Mouse (Mus musculus): ENCODE measurements around the gene Lancl1. TPM values are rescaled to one million over a fixed set of nuclear protein-coding genes. Genes with fewer than 3 reads are reported as not detected.
A peak's percentile ranks its signal among the peaks of the same experiment; 100 is the strongest.

Lancl1 gene
- total RNA-seq, 2 experiments from 2014 or later, result 196 to 205 TPM

DNA sequence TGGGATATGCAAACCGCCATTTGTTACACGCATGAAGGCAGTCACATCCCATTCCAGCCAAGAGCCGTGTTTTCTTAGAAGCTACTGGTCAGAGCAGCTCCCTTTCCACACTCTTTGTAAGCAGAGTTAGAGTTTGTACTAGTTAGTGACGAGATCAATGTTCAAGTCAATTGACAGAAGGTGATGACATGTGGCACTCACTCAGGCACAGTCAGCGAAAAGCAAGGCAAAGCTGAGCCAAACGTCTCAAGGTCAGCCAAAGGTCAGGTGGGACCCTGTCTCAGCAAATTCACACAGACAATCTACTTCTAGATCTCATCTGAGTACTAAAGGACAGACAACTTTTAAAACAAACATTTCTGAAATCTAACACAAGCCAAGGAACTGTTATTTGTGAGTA is 36.4 kb downstream of the Lancl1 start:
- Histone ChIP-seq H3K4me3 (no peak overlapping the region), H3K27ac (no peak overlapping the region)
- TF ChIP-seq CTCF (conservative IDR thresholded peaks at IDR 0.05), result no peak
- DNase-seq (ENCODE audit: low spot score in 2 of 2), result no peak

DNA sequence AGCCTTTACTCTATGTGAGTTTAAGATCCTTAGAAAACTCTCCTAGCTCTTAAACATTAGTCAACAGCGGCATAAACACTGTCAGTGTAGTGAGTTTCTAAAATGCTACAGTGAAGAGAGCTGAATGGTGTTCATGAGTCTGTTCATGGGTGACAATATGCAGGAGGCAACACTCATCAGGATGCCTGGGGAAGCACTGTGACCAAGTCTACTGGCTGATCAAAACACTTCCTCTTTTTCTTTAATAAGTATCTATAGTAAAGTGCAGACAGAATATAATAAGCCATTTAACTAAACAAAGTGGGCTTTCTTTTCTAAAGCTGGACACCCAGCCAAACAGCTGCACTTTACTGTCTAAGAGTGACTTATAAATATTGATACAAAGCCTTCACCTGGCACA is 37.3 kb downstream of the Lancl1 start:
- no peak for DNase-seq (ENCODE audit: low spot score in 2 of 2)
- no peak for TF ChIP-seq CTCF (conservative IDR thresholded peaks at IDR 0.05)
- no peak overlapping the region for H3K27ac ChIP-seq

DNA sequence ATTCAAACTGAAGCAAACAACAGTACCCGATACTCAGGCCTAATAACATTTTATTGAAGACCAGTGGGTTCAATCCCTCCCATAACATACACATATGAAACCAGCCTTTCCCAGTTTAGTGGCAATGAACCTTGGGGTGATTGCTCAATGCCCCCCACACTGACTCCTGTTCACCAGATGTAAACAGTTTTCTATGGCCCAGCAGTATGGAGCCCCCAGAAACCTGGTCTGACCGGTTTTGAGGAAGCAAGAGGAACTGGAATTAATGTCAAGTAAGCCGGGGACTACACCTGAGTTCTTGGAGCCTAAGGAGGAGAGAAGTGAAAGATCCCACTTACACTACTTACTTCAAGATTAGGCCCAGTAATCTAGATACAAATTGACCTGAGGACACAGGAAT is 38.2 kb downstream of the Lancl1 start:
- Histone ChIP-seq H3K4me3 (no peak overlapping the region), H3K27ac (no peak overlapping the region)
- TF ChIP-seq CTCF (conservative IDR thresholded peaks at IDR 0.05), result no peak
- DNase-seq (ENCODE audit: low spot score in 2 of 2), result no peak

More for the DNA sequence above, 37.3 kb downstream of the Lancl1 start:
- H3K4me3 ChIP-seq, result no peak overlapping the region

DNA sequence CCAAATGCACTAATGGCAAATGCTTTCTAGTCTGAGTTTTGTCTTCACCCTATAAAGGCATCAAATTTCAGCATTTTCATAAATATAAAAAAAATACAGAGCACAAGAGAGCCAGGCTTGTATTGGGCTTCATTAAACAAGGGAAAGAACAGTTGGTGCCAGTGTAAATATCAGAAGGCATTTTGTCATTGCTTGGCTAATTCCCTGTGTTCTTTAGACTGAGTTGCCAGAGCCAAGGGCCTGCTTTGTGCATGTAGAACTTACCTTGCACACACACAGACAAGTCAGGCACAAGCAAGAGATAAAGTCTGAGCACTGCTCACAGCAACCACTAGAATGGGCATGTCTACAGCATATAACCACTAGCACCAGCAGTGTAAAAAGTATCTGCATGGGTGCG is 40.1 kb downstream of the Lancl1 start:
- Histone ChIP-seq H3K4me3 (no peak overlapping the region), H3K27ac (peak overlapping the region; percentile 48; the same call in 1 of the 2 replicates)
- TF ChIP-seq CTCF (conservative IDR thresholded peaks at IDR 0.05), result no peak
- DNase-seq (ENCODE audit: low spot score in 2 of 2), result no peak

DNA sequence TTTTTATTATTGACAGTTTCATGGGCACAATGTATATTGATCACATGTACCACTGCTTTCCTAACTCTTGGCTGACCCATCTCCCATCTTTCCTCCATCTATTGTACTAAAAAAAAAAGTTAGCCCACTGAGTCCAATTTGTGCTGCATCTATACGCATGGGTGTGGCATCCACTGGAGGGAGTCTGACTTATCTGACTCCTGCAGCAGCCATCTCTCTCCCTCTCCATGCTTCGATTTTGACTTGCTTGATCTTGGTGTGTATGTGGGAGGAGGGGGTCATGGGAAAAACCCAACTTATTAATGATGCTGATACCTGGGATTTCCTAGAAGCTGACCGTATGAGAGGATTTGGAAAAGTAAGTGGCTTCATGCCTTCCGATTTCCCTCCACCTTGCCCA is 40.5 kb downstream of the Lancl1 start:
- peak overlapping the region; percentile 48; the same call in 1 of the 2 replicates for H3K27ac ChIP-seq
- H3K4me3 ChIP-seq, result no peak overlapping the region
- no peak for TF ChIP-seq CTCF (conservative IDR thresholded peaks at IDR 0.05)
- no peak for DNase-seq (ENCODE audit: low spot score in 2 of 2)

DNA sequence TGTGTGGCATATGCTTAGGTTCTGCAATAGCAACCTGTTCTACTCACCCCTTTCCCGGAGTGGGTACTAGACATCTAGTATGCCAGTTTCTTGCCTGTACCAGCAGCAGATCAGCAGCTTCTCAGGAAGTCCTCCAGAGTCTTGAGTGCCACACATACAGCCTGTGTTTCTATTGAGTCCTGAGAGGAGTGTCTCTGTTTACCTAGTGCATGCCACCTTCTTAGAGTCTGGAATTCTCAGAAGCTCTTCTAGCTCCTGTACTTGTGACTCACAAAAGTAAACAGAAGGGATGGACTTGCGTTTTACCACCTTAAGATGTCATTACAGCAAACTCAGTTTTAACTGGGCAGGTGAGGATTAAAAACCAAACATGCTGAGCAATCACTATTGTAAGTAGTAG is 41.9 kb downstream of the Lancl1 start:
- no peak overlapping the region for H3K4me3 ChIP-seq
- no peak for TF ChIP-seq CTCF (conservative IDR thresholded peaks at IDR 0.05)
- H3K27ac ChIP-seq, result no peak overlapping the region
- no peak for DNase-seq (ENCODE audit: low spot score in 2 of 2)

DNA sequence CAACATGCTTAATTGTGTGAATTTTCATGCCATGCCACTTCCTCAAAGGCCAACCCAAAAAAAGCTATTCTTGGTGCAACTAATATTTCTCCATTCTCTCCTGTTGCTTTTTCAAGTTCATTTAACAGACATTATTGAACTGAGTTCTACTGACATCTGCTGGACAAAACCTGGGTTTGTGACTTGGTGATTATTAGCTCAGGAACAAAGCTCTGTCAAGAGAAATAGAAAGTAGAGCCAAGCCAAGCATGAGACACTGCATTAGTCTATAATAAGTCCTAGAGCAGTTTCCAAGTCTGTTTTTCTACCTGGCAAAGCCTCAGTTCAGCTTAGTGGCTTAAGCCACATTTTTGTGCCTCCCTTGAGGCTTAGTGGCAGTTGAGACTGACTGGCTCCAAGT is 45.9 kb downstream of the Lancl1 start:
- TF ChIP-seq CTCF (conservative IDR thresholded peaks at IDR 0.05), result peak; percentile 80
- no peak overlapping the region for H3K4me3 ChIP-seq
- peak; percentile 21 to 39 for DNase-seq (ENCODE audit: low spot score in 2 of 2)
- H3K27ac ChIP-seq, result no peak overlapping the region

DNA sequence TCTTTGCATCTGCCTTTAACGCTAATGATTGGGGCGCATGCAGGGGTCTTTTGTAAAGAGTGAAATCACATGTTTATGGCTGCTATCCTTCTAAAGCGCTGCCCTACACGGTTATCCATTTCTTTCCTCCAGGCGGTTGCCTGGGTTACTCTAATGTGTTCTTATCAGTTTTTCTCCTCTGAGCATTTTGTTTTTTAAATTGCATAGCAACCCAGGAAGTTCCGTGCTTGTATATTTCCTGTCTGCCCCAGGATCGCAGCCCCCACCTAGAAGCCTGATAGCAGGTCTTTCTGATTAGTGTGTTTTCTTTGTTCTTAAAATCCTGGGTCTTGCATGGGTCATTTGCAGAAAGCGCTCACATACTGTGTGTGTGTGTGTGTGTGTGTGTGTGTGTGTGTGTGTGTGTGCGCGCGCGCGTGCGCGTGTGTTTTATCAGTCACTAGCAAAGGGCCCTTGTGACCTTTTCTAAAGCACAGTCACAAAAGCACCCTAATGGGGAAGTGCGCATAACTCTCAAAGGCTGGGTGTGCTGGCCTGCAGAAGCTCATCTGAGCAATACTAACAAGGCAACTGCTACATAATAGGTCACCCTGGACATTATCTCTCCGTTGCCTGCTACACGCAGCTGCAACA is 51.0 kb downstream of the Lancl1 start:
- DNase-seq (ENCODE audit: low spot score in 2 of 2), result no peak
- TF ChIP-seq CTCF (conservative IDR thresholded peaks at IDR 0.05), result no peak
- no peak overlapping the region for H3K4me3 ChIP-seq
- no peak overlapping the region for H3K27ac ChIP-seq

DNA sequence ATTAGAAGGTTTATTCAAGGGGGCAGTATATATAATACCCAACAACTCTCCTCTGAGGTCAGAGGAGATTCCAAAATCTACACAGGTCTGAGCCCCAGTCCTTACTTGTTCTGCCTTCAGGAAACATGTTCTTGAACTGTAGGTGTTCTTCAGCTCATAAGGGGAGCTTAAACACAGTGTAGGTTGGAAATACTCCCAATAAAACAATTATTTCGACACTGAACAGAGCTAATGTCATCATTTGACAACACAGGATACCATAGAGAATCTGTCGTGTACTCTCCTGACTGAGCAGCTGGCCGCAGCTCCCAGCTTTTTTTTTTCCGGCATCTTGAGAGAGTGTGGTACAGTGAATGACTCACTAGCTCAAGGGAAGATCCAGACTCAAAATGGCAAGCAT is 52.8 kb downstream of the Lancl1 start:
- Histone ChIP-seq H3K4me3 (no peak overlapping the region), H3K27ac (no peak overlapping the region)
- no peak for DNase-seq (ENCODE audit: low spot score in 2 of 2)
- no peak for TF ChIP-seq CTCF (conservative IDR thresholded peaks at IDR 0.05)

DNA sequence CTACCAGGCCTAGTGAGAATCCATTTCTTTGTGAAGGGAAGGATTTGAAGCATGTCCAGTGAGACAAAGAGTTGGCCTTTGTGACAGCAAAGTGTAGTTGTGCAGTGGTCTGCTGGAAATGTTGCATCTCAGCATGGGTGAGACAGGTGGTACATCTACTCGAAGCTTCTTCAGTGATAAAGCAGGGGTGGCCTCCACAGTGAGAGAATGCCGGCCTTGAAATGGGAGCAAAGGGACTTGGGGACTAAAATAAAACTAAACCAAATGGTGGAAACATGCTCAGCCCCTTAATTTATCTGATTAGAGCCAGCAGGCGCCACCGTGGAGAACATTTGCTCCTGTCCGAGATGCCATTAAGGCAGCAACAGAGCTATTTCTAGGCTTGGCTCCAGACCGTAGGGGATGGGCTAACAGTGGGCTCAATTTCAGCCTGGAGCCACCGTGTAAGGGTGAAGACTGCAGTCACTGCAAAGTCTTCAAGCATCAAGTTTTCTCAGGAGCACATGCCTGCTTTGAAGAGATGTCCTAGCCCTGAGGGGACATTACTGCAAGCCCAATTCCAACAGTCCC is 53.5 kb downstream of the Lancl1 start:
- Histone ChIP-seq H3K4me3 (no peak overlapping the region), H3K27ac (no peak overlapping the region)
- no peak for DNase-seq (ENCODE audit: low spot score in 2 of 2)
- no peak for TF ChIP-seq CTCF (conservative IDR thresholded peaks at IDR 0.05)

DNA sequence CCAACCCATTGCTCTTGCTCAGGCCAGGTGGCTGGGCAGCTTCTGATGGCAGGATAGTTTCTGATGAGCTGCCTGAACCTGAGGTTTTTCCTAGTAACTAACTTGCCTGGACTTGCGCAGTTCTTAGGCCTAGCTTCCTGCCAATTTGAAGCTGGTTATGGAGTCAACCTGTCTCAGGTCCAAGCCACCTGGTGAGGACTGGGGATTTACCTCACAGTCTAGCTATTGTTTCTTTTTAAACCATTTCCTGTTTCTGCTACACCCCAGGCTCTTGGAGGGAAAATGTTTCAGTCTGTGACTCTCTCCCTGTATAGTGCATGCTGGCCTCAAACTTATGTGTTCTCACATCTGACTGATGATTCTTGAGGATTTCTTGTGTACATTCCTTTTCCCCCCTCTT is 58.5 kb downstream of the Lancl1 start:
- Histone ChIP-seq H3K4me3 (no peak overlapping the region), H3K27ac (no peak overlapping the region)
- no peak for DNase-seq (ENCODE audit: low spot score in 2 of 2)
- no peak for TF ChIP-seq CTCF (conservative IDR thresholded peaks at IDR 0.05)

DNA sequence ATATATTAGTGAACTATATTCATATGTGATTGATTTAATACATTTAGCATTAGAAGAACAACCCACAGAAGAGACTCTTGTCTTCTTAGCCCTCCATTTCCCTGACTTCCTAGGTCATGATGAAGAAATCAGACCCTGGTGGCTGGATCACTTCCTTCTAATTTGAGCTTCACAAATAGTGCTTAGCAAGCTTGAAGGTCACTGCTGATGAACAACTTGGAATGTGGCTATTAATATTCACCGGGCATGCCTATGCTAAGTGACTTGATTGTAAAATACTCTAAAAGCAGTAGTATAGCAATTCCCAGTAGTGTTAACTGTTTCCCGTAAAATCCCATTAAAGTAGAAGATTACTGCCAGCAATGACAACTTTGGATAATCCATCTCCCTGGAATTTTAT is 63.2 kb downstream of the Lancl1 start:
- H3K27ac ChIP-seq, result no peak overlapping the region
- no peak for DNase-seq (ENCODE audit: low spot score in 2 of 2)
- no peak overlapping the region for H3K4me3 ChIP-seq
- no peak for TF ChIP-seq CTCF (conservative IDR thresholded peaks at IDR 0.05)

DNA sequence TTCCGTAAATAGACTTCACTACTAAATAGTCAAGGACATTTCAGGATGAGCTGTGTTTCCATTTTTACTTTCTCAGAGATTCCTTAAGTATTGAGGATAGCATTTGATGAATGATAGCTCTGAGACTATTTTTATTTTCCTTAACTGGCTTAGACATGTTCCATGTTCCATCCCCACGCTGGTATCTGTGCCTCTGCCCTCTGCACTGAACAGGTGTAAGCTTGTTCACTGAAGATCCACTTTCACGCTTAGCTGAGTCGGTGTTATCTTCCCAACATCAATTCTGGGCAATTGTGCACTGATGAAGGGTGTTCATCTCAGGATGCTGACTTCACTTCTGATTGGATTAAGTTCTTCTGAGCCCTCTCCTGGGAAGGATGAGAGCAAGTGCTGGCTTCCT is 73.8 kb downstream of the Lancl1 start:
- Histone ChIP-seq H3K27ac (no peak overlapping the region), H3K4me3 (no peak overlapping the region)
- TF ChIP-seq CTCF (conservative IDR thresholded peaks at IDR 0.05), result no peak
- no peak for DNase-seq (ENCODE audit: low spot score in 2 of 2)

DNA sequence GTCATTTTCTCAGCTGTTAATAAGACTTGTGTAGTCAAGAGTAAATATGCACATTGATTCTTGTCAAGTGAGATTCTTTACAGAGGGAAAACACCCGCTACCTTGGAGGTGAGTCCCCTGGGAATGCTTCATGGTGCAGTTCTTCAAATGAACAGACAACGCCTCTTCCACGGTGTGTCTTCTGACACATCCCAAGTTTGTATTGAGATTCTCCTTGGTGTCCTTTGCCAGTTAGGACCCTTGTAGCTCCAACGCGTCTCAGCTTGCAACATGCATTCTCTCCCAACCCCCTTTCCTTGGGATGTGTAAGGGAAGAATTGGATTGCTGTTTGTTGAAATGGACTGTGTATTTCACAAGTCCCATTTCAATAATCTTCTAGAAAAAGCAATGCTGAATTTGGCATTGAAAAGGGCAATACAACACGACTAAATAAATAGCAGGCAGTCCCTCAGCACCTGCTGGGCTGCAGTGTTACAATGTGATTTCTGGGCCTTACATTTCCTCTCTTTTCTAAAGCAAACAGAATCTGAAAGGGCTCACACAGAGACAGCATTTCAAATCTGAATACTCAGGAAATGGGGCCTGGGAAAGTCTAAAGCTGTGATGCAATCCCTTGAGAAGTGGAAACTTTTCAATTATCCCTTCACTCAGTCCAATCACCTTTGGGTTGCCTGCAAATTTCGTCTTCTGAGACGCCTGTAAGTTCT is 78.0 kb downstream of the Lancl1 start:
- Histone ChIP-seq H3K27ac (no peak overlapping the region), H3K4me3 (no peak overlapping the region)
- no peak for DNase-seq (ENCODE audit: low spot score in 2 of 2)
- no peak for TF ChIP-seq CTCF (conservative IDR thresholded peaks at IDR 0.05)

Data from layer of hippocampus, adult 2 months (tissue).